Mouse (Mus musculus) gastrocnemius, postnatal 10 days (tissue): ENCODE measurements around the gene Pelp1. TPM values are rescaled to one million over a fixed set of nuclear protein-coding genes. Genes with fewer than 3 reads are reported as not detected.

Experiments used
- DNase-seq: peaks from one replicate; pipeline ENCODE4 v3.0.0; 2021; ENCODE audit warnings: mixed read lengths
- long read RNA-seq, 2 experiments: library from polyadenylated mRNA; stranded (forward); transcript quantifications; one replicate each; pipeline ENCODE4 v2.0.0; 2021
- total RNA-seq, 2 experiments: library from RNA; stranded (reverse); gene quantifications; 2 replicates each; pipeline ENCODE4 v1.2.3; 2021

Gene Pelp1
- total RNA-seq, result 10 to 100 TPM; 20.2 to 21.4 TPM
- long read RNA-seq, experiment 1, transcript Pelp1-201 (17 exons, 3,435 nt), result major isoform, 21 of 25 reads
- long read RNA-seq, experiment 1, partial matches to known transcripts, result 4 of 25 reads
- long read RNA-seq, experiment 1, other reads (novel, unspliced or antisense), result 0 of 25 reads
- long read RNA-seq, experiment 2, transcript Pelp1-201 (17 exons, 3,435 nt), result major isoform, 12 of 17 reads
- long read RNA-seq, experiment 2, partial matches to known transcripts, result 4 of 17 reads
- long read RNA-seq, experiment 2, other reads (novel, unspliced or antisense), result 1 of 17 reads

- DNase-seq, result peak; percentile 81
Measured at GRCm38 (mm10) chr11:70409594-70410296, at the start of gene Pelp1. Gene Pelp1, minus strand, starts transcription at chr11:70410031.

GRCm38 (mm10) chr11:70458688-70459600 is 49.1 kb upstream of the Pelp1 start, which contains the start of gene Zmynd15:
Gene Zmynd15, plus strand, starts transcription at chr11:70459433.
- DNase-seq, result no peak

DNA sequence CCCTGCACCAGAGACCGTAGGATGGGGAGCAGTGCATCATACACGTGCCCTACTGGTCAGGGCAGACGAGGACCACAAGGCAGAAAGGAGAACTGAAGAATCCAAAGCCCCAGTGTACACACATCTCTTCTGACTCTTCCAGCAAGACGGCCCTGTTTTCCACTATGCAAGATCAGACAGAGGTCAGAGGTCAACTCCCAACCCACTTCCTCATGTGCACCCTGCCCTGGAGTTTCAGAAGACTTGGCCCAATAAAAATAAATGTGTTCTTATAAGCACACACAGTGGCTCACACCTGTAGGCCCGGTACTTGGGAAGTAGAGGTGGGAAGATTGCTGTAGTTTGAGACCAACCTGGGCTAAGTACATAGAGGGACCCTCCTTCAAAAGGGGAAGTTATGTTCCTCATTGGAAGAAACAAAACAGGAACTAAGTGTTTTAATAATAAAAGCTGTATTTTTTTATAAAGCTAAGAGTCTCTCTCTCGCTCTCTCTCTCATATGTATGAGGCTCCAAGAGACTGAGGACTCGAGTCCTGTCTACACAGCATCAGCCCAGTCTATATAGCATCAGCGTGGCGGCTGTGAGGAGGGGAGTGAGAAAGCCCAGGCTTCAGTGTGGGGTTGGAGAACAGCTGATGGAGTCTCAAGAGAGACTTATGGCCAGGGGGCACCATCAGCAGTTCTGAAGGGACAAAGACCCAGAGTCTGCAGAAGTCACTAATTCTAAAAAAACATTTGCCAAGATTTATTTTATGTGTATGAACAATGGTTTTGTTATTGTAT is 43.6 kb upstream of the Pelp1 start:
- DNase-seq, result no peak

DNA sequence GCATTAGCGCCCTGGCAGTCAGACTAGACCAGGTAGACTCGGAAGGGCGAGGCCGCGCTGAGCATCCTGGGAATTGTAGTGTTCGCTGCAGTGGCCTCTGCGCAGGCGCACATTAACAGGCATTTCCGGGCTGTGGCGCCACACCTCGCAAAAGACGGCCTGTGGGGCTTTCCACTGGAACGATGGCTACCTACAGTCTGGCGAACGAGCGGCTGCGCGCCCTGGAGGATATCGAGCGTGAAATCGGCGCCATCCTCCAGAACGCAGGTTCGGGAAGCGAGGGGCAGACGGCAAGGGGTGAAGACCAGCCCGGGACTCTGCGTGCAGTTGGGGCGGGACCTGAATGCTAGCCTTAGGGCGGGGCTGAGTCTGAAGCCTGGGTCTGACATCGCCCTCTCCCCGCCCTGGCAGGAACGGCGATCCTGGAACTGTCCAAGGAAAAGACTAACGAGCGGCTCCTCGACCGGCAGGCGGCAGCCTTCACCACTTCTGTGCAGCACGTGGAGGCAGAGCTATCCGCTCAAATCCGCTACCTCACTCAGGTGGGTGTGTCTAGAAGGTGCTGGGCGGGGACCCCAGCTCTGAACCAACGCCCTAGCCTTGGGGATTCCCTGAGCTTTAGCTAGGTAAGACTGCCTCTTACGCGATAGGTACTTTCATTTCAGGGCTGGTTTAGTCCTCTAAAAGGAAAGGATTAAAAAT is 42.1 kb upstream of the Pelp1 start, which contains the start of gene Med11:
Med11 (plus strand) TSS at position 123 of the 702 bp plus-strand sequence.
- peak; percentile 94 for DNase-seq

DNA sequence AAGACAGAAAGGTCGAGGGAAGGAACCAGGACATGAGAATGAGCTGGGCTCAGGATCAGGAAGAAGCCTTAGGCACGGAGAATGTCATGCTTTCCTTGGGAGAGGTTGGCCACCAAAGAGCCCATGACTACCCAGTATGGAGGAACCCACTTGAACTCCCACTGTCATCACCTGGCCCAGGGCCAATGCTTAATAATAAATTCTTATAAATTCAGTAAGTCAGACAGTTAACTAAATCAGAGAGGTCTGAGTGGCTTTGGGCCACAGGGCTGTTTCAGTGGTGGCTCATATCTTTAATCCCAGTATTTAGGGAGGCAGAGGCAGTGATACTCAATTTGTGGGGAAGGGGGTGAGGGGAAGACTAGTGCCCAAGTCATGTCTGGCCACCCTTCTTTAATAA is 41.1 kb upstream of the Pelp1 start:
- DNase-seq, result no peak

DNA sequence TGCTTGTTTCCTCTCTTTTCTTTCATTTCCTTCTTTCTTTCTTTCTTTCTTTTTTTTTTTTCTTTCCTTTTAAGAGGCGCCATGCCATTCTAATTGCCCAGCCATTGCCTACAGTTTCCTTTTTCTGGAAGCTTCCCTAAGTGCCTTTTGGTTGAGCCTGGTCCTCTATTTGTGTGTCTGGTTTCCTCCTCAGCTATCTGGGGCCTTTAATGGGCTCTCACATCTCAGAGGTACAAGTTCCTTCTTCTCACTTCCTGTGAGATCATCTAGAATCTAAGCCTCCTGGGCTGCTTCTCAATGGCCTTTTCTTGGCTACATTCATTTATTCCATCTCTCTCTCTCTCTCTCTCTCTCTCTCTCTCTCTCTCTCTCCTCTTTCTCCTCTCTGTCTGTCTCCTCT is 37.5 kb upstream of the Pelp1 start:
- DNase-seq, result no peak

GRCm38 (mm10) chr11:70446756-70447155 is 36.9 kb upstream of the Pelp1 start:
- no peak for DNase-seq

GRCm38 (mm10) chr11:70444667-70445066 is 34.8 kb upstream of the Pelp1 start:
- DNase-seq, result no peak

DNA sequence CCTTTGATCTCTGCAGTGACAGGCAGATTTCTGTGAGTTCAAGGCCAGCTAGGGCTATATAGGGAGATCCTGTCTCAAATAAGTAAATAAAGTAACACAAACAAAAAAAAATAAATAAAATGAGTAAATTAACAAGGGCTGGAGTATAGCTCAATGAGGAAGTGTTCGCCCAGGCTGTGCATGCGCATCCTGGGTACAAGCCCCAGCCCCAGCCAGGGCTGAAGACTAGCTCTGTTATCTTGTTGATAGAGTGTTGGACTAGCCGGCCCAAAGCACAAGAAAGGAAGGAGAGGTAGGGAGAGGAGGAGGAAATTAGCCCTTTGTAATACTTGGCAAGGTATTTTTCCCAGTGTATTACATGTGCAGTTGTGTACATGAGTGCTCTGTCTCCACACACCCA is 34.1 kb upstream of the Pelp1 start:
- no peak for DNase-seq

- no peak for DNase-seq
Measured at GRCm38 (mm10) chr11:70441882-70442281, 32.1 kb upstream of the Pelp1 start.

DNA sequence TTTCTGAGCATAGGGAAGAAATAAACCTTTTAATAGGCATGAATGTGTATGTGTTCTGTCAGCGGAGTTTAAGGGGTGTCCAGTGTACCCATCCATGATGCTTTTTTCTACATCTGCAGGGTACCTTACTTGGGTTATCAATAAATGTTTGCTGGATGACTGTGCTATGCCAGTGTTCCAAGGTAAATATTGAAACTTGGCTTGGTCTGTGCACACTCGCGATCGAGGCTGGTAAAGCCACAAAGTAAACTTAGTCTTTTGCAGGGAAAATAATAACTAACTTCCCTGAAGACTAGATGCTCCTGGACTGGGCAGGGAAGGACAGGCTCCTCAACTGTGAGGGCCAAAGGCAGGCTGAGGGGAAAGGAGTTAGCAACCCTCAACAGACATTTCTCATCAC is 30.8 kb upstream of the Pelp1 start:
- DNase-seq, result no peak

- no peak for DNase-seq
Measured at GRCm38 (mm10) chr11:70438728-70439374, 29.0 kb upstream of the Pelp1 start.

DNA sequence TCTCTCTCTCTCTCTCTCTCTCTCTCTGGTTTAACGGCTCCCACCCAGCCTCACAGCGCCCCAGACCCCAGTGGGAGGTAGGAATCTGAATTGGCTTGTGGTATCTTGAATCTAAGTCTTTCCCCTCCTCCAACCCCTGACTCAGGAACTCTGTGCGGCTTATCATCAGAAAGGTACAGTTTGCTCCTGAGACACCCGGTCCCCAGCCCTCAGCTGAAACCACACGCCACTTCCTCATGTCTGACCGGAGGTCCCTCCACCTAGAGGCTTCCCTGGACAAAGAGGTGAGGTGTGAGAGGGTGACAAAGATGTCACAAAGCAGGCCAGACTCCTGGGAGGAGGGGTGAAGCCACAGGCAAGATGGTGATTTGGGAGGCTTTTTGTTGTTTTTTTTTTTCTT is 27.6 kb upstream of the Pelp1 start:
- no peak for DNase-seq

DNA sequence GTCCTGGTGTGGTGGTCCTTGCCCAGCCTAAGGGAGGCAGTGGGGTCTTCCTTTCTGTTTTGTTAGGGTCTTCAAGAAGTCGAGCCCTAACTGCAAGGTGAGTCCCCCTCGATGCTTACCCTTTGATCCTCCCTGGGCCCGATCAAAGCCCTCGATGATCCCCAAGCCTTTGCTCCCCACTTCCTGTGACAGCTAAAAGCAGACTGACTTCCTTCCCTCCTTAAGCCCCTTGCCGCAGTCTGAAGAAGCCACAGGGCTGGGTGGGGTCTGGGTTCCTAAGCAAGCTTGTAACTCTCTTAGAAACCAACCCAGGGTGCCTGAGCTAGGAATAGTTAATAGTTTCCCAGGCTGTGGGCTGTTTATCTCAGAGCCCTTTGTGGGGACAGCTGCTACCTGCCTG is 25.6 kb upstream of the Pelp1 start:
- no peak for DNase-seq

DNA sequence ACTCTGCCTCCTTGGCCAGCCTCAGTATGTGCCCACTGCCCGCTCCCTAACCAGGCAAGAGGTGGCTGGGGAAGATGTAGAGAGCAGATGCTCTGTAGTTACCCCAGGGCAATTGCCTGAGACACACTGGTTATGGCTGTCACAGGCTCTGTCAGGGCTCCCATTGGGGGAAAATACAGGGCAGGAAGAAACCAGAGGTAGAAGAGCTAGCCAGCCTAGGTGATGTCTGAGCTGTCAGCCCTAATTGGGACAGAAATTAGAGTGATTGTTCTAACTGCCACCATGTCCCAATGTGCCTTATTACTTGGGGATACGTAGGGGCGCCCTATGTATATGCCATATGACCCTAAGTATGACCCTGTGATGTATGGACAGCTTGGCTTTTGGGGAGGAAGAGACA is 24.1 kb upstream of the Pelp1 start:
- DNase-seq, result no peak

DNA sequence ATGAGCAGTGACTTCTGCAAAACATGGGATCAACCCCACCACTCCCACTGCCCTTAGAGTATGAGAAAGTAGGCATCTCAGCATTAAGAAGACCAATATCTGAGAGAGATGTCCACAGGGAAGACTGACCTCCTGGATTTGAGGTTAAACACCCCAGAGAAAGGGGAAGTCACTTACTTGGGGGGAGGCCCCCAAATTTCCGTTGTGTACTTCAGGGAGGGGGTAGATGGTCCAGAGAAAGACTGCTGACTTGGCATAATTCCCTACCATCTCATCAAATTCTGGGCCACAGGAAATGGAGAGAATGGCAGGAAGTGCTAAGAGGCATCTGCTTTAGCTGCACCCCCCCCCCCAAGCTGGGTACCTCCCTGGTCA is 23.7 kb upstream of the Pelp1 start:
- no peak for DNase-seq

DNA sequence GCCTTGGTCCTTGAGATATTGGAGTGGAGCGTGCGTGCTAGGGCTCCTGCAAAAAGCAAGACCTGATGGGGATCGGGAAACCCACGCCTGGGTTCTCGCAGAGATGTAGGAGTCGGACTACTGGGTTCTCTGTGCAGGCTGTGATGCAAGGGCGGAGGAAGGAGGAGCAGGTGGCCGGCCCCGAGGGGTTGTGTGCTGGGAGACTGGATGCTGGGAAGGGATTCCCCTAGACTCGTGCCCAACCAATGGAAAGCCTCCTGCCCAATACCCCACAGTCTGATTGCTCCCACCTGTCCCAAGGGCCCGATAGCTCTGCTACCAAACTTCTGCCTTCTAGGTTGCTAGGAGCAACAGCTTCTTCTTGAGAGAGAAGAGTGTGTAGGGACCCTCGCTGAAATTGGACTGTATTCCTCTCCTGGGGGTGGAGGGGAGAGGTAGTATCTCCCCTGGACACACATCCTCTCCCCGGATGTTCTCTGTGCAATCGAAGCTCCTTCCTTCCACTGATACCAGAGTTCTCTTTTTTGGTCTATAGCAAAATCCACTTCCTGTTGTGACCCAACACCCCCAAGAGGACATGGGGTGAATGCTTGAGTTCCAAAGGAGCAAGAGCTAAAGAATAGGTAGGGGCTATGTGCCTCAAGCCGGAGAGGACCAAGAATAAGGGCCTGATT is 23.2 kb upstream of the Pelp1 start:
- DNase-seq, result no peak

- DNase-seq, result peak; percentile 99
Measured at GRCm38 (mm10) chr11:70432048-70432894, 22.4 kb upstream of the Pelp1 start, which contains the start of gene Arrb2. Gene Arrb2, plus strand, starts transcription at chr11:70432635.

GRCm38 (mm10) chr11:70431574-70431973 is 21.7 kb upstream of the Pelp1 start:
- DNase-seq, result no peak
